Mouse (Mus musculus) intestine, embryonic 15.5 days (tissue): ENCODE results near the gene Cnnm2. TPM values are rescaled to one million over a fixed set of nuclear protein-coding genes. Genes with fewer than 3 reads are reported as not detected.

Source experiments
- ATAC-seq: fragments of 200-750 bp; cut with Nextera tagmentation; 2 replicates; pipeline ENCODE4 v1.8.0; 2017; ENCODE audit warnings: moderate TSS enrichment, moderate library complexity
- H3K27ac ChIP-seq: fragments of 300-500 bp; sonication (generic); 2 replicates; pipeline ENCODE4 v1.5.1; 2015; ENCODE audit warnings: mild to moderate bottlenecking, inconsistent platforms
- H3K27me3 ChIP-seq: fragments of 300-500 bp; sonication (generic); replicated peaks from 2 replicates; pipeline ENCODE4 v1.6.1; 2015; ENCODE audit warnings: inconsistent platforms
- H3K36me3 ChIP-seq: fragments of 300-500 bp; sonication (generic); 2 replicates; pipeline ENCODE4 v1.6.1; 2015; ENCODE audit warnings: inconsistent platforms
- H3K4me1 ChIP-seq: fragments of 300-500 bp; sonication (generic); replicated peaks from 2 replicates; pipeline ENCODE4 v1.6.1; 2015; ENCODE audit warnings: inconsistent platforms
- H3K4me2 ChIP-seq: fragments of 300-500 bp; sonication (generic); replicated peaks from 2 replicates; pipeline ENCODE4 v1.6.1; 2015; ENCODE audit warnings: mild to moderate bottlenecking, inconsistent platforms
- H3K4me3 ChIP-seq: fragments of 300-500 bp; sonication (generic); replicated peaks from 2 replicates; pipeline ENCODE4 v1.5.1; 2015; ENCODE audit warnings: inconsistent platforms
- H3K9ac ChIP-seq: fragments of 300-500 bp; sonication (generic); 2 replicates; pipeline ENCODE4 v1.6.1; 2015; ENCODE audit warnings: inconsistent platforms
- H3K9me3 ChIP-seq: fragments of 300-500 bp; sonication (generic); 2 replicates; pipeline ENCODE4 v1.6.1; 2016; ENCODE audit warnings: inconsistent platforms
- WGBS: fragments of 180-500 bp; shearing (Covaris S2); methylation state at CpG from one replicate; pipeline ENCODE4 v1.1.7; 2015; 5-methylcytosine and 5-hydroxymethylcytosine counted together
- polyA plus RNA-seq: library from polyadenylated mRNA; unstranded; fragments of >200 nt; fragmentation: Nextera tagmentation; extraction: Ambion mirVana; gene quantifications from 2 replicates; pipeline ENCODE4 v1.2.1, GENCODE M21; 2015

The Cnnm2 gene
- polyA plus RNA-seq, 1 experiment from 2014 or later = 2.9 TPM

DNA sequence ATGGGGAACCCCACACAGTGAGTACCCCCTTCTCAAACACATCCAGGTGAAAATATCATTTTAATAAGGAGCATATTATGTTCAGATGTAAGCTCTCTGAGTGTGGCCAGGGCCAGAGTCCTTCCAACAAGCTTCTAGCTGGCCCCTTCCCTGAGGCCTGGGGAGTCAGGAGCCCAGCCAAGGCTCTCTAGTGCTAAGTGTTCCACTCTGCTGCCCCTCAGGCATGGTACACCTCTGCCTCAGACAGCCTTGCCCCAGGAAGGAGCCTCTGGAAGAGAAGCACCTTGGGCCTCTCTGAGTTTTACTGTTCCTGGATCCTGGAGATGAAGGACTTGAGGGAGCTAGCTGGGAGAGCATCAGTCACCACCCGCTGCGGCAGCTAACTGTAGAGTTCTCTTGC lies 118.5 kb downstream of the Cnnm2 start:
- WGBS = 91% methylated on average over 2 of the region's 2 CpGs
- H3K9me3 ChIP-seq = no peaks in the 10 kb centered on the region
- ATAC-seq = no peak
- no peak overlapping the region for H3K27ac ChIP-seq
- no peaks in the 10 kb centered on the region for H3K36me3 ChIP-seq
- H3K27me3 ChIP-seq = no peaks in the 10 kb centered on the region
- H3K9ac ChIP-seq = no peak overlapping the region
- H3K4me3 ChIP-seq = no peak overlapping the region
- H3K4me2 ChIP-seq = no peak overlapping the region
- H3K4me1 ChIP-seq = no peaks in the 10 kb centered on the region

DNA sequence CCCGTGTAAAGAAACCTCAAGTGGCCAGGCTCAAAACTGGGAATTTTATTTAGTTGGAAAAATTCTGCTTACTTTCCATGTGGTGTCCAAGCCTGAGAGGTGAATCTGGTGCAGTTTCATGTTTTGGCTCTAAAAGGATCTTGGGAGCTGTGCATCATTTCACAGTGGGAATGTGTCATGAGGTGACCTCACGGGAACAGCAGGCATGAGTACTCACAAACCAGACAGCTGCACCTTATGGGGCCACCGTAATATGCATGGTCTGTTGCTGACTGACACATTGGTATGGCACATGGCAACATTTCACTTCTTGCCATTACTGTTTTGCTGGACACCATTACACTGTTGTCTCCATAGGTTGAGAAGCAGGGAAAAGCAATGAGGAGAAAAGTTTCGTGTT lies 124.0 kb downstream of the Cnnm2 start:
- no peaks in the 10 kb centered on the region for H3K9me3 ChIP-seq
- H3K27ac ChIP-seq = no peak overlapping the region
- no peak overlapping the region for H3K4me2 ChIP-seq
- no peak for ATAC-seq
- 90% methylated on average over 4 of the region's 4 CpGs for WGBS
- H3K9ac ChIP-seq = no peak overlapping the region
- H3K36me3 ChIP-seq = peaks cover 24% of the 10 kb centered on the region
- no peak overlapping the region for H3K4me3 ChIP-seq
- H3K27me3 ChIP-seq = no peaks in the 10 kb centered on the region
- no peaks in the 10 kb centered on the region for H3K4me1 ChIP-seq

DNA sequence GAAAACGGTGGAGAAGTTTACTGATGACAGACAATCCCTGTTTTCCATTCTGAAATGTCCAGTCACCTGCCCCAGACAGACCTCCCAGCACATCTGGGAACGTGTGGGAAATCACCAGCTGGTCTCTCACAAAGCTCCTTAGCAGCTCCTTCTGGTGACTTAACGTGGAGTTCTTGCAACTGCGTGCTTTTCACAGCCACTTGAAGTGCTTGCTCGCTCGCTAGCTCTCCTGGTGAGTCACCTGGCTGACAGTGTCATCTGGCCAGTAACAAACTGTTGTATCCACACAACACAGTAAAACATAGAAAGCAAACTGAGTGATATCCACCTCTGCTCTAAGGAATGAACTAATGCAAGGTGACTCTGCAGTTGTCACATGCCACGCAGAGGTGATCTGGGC lies 125.4 kb downstream of the Cnnm2 start:
- Histone ChIP-seq H3K4me1 (no peaks in the 10 kb centered on the region), H3K9me3 (no peaks in the 10 kb centered on the region), H3K9ac (no peak overlapping the region), H3K4me3 (no peak overlapping the region), H3K27me3 (no peaks in the 10 kb centered on the region), H3K4me2 (no peak overlapping the region), H3K27ac (0 out of 2 replicates have a peak overlapping the region, but pooled peaks have one; percentile 4), H3K36me3 (peaks cover 31% of the 10 kb centered on the region)
- 83% methylated on average over 7 of the region's 7 CpGs for WGBS
- ATAC-seq = no peak

DNA sequence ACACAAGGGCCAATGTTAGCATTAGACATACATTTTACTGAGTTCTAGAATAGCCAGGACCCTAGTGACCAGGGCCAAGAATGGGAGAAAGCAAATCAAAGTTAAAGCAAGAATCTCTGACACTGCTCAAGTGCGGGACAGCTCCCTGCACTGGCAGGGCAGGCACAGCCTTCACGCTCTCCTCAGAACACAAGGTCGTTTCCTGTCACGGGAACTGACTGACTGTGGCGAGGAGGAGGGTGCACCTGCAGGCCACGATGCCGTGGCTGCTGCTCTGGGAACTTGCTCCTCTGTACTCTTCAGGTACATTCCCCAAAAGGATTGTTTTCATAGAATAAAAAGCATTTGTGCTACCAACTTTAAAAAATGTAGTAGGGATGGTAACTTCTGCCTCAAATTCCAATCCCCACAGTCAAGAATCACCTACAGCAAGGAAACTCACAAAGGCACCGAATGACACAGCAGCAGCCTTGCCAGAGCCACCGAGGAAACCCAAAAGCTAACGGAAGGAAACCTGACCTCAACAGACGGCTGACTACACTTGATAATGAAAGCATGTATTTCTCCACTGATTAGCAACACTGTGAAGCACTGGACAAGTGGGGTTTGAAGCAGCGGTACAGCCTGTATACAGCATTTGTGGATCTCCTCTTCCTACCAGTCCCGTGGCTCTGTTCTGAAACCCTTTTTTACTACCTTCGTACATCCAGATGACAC lies 126.6 kb downstream of the Cnnm2 start:
- WGBS = 71% methylated on average over 14 of the region's 14 CpGs
- Histone ChIP-seq H3K9ac (no peak overlapping the region), H3K27ac (no peak overlapping the region), H3K36me3 (peaks cover 39% of the 10 kb centered on the region), H3K9me3 (no peaks in the 10 kb centered on the region), H3K4me2 (no peak overlapping the region), H3K4me3 (no peak overlapping the region), H3K4me1 (no peaks in the 10 kb centered on the region), H3K27me3 (no peaks in the 10 kb centered on the region)
- ATAC-seq = no peak

DNA sequence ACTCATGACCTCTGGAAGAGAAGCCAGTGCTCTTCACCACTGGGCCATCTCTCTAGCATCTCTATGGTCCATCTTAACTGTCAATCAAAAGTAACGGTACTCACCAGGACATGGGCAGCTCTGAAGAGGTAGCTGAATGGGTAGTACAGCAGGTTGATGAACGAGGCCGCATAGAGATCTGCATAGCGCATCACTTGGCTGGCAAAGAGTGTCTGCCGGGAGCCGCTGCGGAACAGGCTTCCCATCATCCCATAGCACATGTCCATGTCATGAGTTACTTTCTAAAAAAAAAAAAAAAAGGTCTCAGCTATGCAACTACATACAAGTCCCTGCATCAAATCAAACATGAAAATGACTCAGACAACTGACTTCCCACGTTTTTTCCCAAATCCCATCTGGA lies 128.3 kb downstream of the Cnnm2 start:
- H3K4me3 ChIP-seq = no peak overlapping the region
- WGBS = 92% methylated on average over 8 of the region's 8 CpGs
- no peak overlapping the region for H3K9ac ChIP-seq
- no peak overlapping the region for H3K4me2 ChIP-seq
- no peaks in the 10 kb centered on the region for H3K4me1 ChIP-seq
- H3K27ac ChIP-seq = no peak overlapping the region
- H3K27me3 ChIP-seq = no peaks in the 10 kb centered on the region
- no peaks in the 10 kb centered on the region for H3K9me3 ChIP-seq
- no peak for ATAC-seq
- peaks cover 39% of the 10 kb centered on the region for H3K36me3 ChIP-seq

DNA sequence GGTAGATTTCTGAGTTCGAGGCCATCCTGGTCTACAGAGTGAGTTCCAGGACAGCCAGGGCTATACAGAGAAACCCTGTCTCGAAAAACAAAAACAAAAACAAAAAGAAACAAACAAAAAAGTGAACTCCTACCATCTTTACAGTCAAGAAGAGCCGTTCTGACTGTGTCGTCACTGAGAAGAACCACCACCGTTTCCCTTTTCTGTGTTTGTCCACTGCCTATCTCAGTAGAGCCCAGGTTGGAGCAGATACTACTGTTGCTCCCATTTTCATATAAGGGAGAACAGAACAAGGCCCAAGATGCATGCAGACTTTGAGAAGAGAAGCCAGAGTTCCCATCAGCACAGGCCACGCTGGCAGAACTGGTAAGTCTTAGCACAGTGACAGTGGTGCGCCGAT lies 129.3 kb downstream of the Cnnm2 start:
- no peaks in the 10 kb centered on the region for H3K9me3 ChIP-seq
- H3K4me1 ChIP-seq = no peaks in the 10 kb centered on the region
- no peak overlapping the region for H3K4me3 ChIP-seq
- H3K4me2 ChIP-seq = no peak overlapping the region
- no peak for ATAC-seq
- no peaks in the 10 kb centered on the region for H3K27me3 ChIP-seq
- H3K36me3 ChIP-seq = peaks cover 32% of the 10 kb centered on the region
- WGBS = 92% methylated on average over 8 of the region's 8 CpGs
- H3K9ac ChIP-seq = no peak overlapping the region
- no peak overlapping the region for H3K27ac ChIP-seq

DNA sequence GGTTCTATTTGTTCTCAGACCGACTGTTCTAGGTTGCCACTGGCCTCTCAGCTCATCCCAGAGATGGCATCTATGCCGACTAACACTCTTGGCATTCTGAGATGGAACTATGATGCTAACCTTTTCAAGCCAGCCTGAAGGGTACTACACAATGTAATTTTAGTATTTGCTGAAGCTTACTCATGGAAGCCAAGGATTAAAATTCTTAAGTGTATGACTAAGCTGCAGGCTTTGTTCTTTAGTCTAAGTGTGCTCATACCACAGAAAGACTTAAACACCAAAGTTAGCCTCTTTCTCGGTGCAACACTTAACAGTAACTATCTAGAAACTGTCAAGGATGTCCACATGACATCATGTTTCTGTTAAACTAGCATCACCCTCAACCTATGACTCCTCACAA lies 131.5 kb downstream of the Cnnm2 start:
- Histone ChIP-seq H3K27me3 (no peaks in the 10 kb centered on the region), H3K9me3 (no peaks in the 10 kb centered on the region), H3K9ac (no peak overlapping the region), H3K36me3 (peaks cover 38% of the 10 kb centered on the region), H3K4me2 (no peak overlapping the region), H3K4me3 (no peak overlapping the region), H3K4me1 (no peaks in the 10 kb centered on the region), H3K27ac (no peak overlapping the region)
- no peak for ATAC-seq
- WGBS = 75% methylated on average over 3 of the region's 3 CpGs

DNA sequence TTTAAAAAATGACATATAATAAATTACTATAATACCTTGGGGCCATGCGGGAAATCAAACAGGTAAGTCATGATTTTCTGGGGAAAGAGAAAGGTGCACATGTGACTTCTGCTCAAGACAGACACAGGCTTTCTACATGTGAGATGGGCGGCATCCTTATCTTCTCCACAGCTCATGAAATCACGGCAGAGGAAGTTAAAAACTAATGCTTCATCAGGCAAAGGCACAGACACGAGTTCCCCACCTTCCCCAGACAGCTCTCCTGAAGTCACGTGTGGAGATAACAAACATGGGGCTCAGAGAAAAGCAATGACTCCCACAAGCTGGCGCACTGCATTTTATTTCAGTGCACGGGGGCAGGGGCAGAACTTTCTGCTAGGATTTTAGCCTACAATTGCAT lies 132.1 kb downstream of the Cnnm2 start:
- H3K4me3 ChIP-seq = no peak overlapping the region
- no peak overlapping the region for H3K9ac ChIP-seq
- H3K27me3 ChIP-seq = no peaks in the 10 kb centered on the region
- 86% methylated on average over 7 of the region's 7 CpGs for WGBS
- H3K36me3 ChIP-seq = peaks cover 43% of the 10 kb centered on the region
- no peak overlapping the region for H3K4me2 ChIP-seq
- ATAC-seq = no peak
- H3K4me1 ChIP-seq = no peaks in the 10 kb centered on the region
- H3K27ac ChIP-seq = no peak overlapping the region
- no peaks in the 10 kb centered on the region for H3K9me3 ChIP-seq

DNA sequence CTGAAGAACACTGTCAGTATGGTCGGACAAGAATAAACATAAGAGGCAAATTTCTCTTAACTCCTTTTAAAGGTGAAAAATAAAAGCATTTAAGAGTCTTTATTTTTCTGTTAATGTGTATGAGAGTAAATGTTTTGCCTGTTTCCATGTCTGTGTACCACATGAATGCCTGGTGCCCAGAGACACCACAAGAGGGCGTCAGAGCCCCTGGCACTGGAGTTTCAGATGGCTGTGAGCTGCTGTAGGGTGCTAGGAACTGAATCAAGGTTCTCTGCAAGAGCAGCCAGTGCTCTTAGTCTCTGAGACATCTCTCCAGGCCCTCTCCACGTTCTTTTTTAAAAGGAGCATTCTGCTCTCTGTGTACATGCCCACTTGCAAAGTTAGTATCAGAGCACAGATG lies 135.7 kb downstream of the Cnnm2 start:
- Histone ChIP-seq H3K4me3 (no peak overlapping the region), H3K4me2 (no peak overlapping the region), H3K9ac (no peak overlapping the region), H3K36me3 (peaks cover 19% of the 10 kb centered on the region), H3K27me3 (no peaks in the 10 kb centered on the region), H3K9me3 (no peaks in the 10 kb centered on the region), H3K27ac (no peak overlapping the region), H3K4me1 (no peaks in the 10 kb centered on the region)
- ATAC-seq = no peak
- 86% methylated on average over 3 of the region's 3 CpGs for WGBS

DNA sequence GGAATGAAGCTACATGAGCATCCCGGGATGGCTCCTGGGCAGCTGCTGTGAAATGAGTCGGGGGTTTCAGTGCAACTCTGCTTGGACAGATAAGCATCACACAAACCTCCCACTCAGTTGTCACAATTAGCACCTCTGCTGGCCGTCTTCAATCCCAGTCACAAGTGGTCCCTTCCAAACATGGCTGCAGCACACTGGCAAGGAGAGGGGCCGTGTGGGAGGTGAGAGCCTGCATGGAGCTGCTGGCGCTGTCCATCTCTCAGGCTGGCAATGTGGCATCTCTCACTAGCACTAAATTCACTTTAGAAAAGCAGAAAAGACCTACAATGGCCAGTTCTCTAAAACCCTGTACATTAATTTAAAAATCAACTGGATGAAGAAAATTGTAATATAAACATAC lies 136.8 kb downstream of the Cnnm2 start:
- no peak overlapping the region for H3K9ac ChIP-seq
- H3K36me3 ChIP-seq = peaks cover 13% of the 10 kb centered on the region
- H3K4me1 ChIP-seq = no peaks in the 10 kb centered on the region
- no peak overlapping the region for H3K4me2 ChIP-seq
- H3K27me3 ChIP-seq = no peaks in the 10 kb centered on the region
- no peak overlapping the region for H3K27ac ChIP-seq
- no peak for ATAC-seq
- WGBS = 81% methylated on average over 5 of the region's 5 CpGs
- H3K4me3 ChIP-seq = no peak overlapping the region
- no peaks in the 10 kb centered on the region for H3K9me3 ChIP-seq

DNA sequence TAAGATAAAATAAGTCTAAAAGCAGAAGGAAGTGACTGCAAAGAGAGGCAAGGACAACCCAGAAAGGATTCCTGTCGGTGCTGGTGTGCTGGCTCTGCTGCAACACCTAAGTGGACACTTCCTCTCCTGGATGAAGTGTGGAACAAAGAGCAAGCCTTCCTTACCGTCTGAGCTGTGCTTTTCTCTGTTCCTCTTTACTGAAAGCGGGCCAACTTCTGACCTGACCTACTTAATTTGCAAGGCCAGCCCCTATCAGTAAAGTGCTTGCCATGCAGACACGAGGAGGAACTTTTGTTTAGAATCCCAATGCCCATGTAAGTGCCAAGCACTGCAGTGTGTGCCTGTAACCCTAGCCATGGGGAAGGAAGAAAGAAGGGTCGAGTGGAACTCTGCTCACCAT lies 137.9 kb downstream of the Cnnm2 start:
- H3K27ac ChIP-seq = no peak overlapping the region
- peaks cover 13% of the 10 kb centered on the region for H3K36me3 ChIP-seq
- H3K27me3 ChIP-seq = no peaks in the 10 kb centered on the region
- H3K9me3 ChIP-seq = no peaks in the 10 kb centered on the region
- no peaks in the 10 kb centered on the region for H3K4me1 ChIP-seq
- WGBS = 63% methylated on average over 5 of the region's 5 CpGs
- no peak overlapping the region for H3K4me3 ChIP-seq
- H3K9ac ChIP-seq = no peak overlapping the region
- ATAC-seq = no peak
- no peak overlapping the region for H3K4me2 ChIP-seq

DNA sequence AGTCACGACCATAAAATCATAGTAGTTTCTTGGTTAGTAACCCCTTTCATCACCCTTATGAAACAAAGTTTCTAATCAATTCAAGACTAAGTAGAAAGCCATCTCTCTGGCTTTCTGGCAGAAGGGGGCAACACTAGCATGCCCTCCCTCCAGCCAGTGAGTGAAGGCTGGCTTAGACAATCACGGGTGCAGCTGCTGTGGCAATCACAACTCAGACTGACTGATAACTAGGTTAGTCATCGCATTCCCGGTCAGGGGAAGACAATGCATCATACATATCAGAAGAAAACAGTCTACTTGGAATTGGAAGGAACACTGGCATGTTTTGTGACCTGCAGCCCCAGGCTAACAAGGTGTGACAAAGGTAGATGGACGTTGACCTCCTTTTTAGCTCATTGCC lies 138.5 kb downstream of the Cnnm2 start:
- H3K27me3 ChIP-seq = no peaks in the 10 kb centered on the region
- WGBS = 73% methylated on average over 5 of the region's 5 CpGs
- no peak overlapping the region for H3K4me2 ChIP-seq
- H3K36me3 ChIP-seq = peaks cover 13% of the 10 kb centered on the region
- H3K4me1 ChIP-seq = no peaks in the 10 kb centered on the region
- H3K4me3 ChIP-seq = no peak overlapping the region
- H3K9ac ChIP-seq = no peak overlapping the region
- no peak overlapping the region for H3K27ac ChIP-seq
- H3K9me3 ChIP-seq = no peaks in the 10 kb centered on the region
- no peak for ATAC-seq

DNA sequence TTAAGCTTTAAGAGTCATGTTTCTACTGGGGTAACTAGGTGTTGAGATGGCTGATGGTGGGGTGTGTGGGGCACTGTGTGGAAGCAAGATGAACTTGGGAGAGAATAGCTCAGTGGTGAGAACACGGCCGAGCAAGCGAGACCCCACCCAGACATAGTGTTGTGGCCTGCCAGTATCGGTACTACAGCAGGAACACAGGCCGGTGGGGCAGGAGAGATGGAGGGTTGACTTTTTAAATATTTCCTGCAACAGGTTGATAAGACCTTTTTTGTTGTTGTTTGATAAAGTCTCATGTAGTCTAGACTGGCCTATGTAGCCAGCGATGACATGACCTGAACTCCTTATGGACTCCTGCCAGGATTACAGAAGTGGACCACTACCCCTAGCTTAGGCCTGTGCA lies 139.4 kb downstream of the Cnnm2 start:
- Histone ChIP-seq H3K9ac (no peak overlapping the region), H3K36me3 (peaks cover 13% of the 10 kb centered on the region), H3K9me3 (no peaks in the 10 kb centered on the region), H3K4me2 (no peak overlapping the region), H3K4me1 (no peaks in the 10 kb centered on the region), H3K27ac (no peak overlapping the region), H3K4me3 (no peak overlapping the region), H3K27me3 (no peaks in the 10 kb centered on the region)
- ATAC-seq = no peak
- WGBS = 90% methylated on average over 6 of the region's 6 CpGs
